Mouse (Mus musculus) small intestine, adult 2 months (tissue): ENCODE results near the gene Svs1.

Experiments
- CTCF ChIP-seq: fragments of 200-500 bp; IDR thresholded peaks from 2 replicates; pipeline ENCODE4 v1.5.1; 2012; ENCODE audit warnings: low read depth, mild to moderate bottlenecking, control low read depth, inconsistent platforms, low read length, moderate library complexity, mixed read lengths; ENCODE audit not compliant: insufficient replicate concordance, insufficient read length; ENCODE audit errors: extremely low read depth
- POLR2A ChIP-seq: fragments of 200-500 bp; IDR thresholded peaks from 2 replicates; pipeline ENCODE4 v1.6.1; 2012; ENCODE audit warnings: low read depth, mild to moderate bottlenecking, control low read depth, inconsistent platforms, low read length, moderate library complexity

DNA sequence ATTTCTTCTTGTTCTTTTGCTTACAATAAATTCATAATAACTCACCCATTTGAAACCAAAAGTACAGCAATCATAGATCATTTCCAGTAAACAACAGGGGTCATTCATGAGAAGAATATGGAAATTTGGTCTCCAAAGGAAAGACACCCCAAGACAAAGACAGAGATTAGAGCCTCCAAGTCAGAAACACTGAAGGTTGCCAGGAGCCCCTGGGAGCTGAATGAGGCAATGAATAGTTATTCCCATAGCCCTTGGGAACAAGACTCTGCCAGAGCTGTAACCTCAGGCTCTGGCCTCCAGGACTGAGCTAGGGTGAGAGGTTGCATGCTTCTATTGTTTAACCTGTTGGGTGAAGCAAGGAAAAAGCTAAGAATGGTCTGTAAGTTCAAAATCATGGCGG is 32.7 kb downstream of the Svs1 start:
- no peak for TF ChIP-seq CTCF
- no peak for TF ChIP-seq POLR2A
